Mouse (Mus musculus) bone marrow macrophage, adult 2 months (primary cell): Measurements from ENCODE around the gene Gfod2.

ENCODE experiments used
- CTCF ChIP-seq: IDR thresholded peaks from 2 replicates; pipeline ENCODE4 v1.5.1; 2012; ENCODE audit warnings: low read depth, mild to moderate bottlenecking, low read length, moderate library complexity
- POLR2A ChIP-seq: IDR thresholded peaks from 2 replicates; pipeline ENCODE4 v1.6.1; 2012; ENCODE audit warnings: mild to moderate bottlenecking, low read depth, low read length, borderline replicate concordance

- TF ChIP-seq CTCF, result no peak
- TF ChIP-seq POLR2A, result no peak
Measured at GRCm38 (mm10) chr8:105707498-105708403, 50.7 kb downstream of the Gfod2 start, which contains the start of the genes 4933405L10Rik and Enkd1.
